Mouse (Mus musculus) E14TG2a.4 (cell line): Measurements from ENCODE around the gene Nf2.

Source experiments
- CTCF ChIP-seq: conservative IDR thresholded peaks from 2 replicates; pipeline ENCODE4 v1.5.1; 2014; ENCODE audit warnings: low read length
- POU5F1 ChIP-seq: IDR thresholded peaks from 2 replicates; pipeline ENCODE4 v1.6.1; 2014; ENCODE audit warnings: low read length, borderline replicate concordance

GRCm38 (mm10) chr11:4854181-4854580 lies 4.8 kb upstream of the Nf2 start:
- no peak for TF ChIP-seq CTCF
- no peak for TF ChIP-seq POU5F1
